Mouse (Mus musculus): ENCODE measurements around the gene Ces2f. TPM values are rescaled to one million over a fixed set of nuclear protein-coding genes. Genes with fewer than 3 reads are reported as not detected.
"Not testable (repeated sequence)": the region's sequence is repeated elsewhere in the genome, so short reads cannot be mapped to it uniquely, and the experiment has no call there.

Ces2f gene
- not detected in 2 replicates for total RNA-seq (2015)
- not detected in 2 replicates for total RNA-seq (2017)

DNA sequence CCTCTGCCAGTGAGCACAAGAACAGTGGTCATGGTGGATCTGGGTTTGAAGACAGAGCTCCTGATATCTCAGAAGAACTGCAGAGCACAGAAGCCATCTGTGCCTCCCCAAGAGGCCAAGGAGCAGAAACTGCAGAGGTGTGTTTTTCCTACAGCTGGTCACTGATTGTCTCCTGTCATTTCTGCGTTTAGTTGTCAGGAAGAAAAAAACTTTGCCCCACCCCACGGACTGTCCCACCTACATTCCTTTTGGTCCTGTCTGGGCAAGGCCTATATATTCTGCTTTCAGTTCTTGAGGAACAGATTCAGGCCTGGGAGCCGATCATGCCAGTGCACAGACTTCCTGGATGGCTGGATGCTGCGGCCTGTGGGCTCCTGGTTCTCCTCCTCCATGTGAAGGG is at the start of gene Ces2f:
TSS of gene Ces2f (plus strand) at position 301 of the 400 bp plus-strand sequence.
- ATAC-seq (ENCODE audit: poor library complexity, severe bottlenecking): no peak

DNA sequence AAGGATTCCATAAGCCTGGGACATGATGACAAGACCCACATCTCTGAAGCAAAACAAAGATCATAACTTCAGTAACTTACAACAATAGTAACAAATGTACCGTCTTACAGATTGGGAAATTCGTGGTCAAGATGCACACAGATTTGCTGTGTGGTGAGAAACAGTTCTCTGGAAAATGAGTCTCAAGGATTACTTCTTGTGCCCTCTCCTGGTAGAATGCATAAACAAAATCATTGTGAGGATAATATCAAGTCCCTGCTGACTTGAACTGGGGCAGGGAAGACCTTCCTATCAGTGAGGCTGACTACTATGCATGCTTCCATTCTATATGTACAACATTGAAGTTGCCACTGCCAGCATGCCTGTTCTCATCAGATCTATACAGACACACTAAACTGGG is 45.4 kb upstream of the Ces2f start:
- ATAC-seq (ENCODE audit: poor library complexity, severe bottlenecking): no peak

DNA sequence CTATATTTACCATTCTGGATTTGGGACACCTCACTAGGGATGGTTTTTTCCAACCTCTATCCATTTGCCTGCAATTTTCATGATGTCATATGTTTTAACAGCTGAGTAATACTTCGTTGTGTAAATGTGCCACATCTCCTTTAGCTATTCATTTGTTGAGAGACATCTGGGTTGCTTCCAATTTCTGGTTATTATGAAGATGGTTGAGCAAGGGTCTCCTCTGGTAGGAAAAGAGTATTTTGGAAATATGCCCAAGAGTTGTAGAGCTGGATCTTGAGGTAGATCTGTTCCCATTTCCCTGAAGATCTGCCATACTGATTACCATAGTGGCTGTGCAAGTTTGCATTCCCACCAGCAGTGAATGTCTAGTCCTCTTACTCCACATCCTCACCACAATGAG is 40.0 kb upstream of the Ces2f start:
- no peak for ATAC-seq (ENCODE audit: poor library complexity, severe bottlenecking)

DNA sequence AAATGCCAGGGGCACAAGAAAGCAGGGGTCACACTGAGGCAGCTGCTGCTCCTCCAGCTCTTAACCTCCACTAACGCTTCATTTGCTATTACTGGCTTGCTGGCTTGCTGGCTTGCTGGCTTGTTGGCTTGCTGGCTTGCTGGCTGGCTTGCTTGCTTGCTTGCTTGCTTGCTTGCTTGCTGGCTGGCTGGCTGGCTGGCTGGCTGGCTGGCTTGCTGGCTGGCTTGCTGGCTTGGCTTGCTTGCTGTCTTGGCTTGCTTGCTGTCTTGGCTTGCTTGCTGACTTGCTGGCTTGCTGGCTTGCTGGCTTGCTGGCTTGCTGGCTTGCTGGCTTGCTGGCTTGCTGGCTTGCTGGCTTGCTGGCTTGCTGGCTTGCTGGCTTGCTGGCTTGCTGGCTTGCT is 38.1 kb upstream of the Ces2f start:
- not testable (repeated sequence) for ATAC-seq (ENCODE audit: poor library complexity, severe bottlenecking)

DNA sequence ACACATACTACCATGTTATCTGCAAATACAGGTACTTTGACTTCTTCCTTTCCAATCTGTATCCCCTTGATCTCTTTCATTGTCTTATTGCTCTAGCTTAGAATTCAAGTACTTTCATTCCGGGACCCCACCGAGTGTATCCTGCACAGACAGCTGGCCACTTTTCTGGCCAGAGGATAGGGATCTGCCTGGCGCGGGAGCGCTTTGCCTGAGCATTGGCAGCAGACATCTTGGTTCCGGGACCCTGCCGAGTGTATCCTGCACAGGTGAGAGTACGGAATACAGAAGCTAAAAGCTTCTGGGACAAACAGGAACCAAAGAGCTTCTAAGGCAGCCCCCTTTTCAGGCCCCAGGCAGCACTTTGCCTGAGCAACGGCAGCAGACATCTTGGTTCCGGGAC is 37.5 kb upstream of the Ces2f start:
- not testable (repeated sequence) for ATAC-seq (ENCODE audit: poor library complexity, severe bottlenecking)

DNA sequence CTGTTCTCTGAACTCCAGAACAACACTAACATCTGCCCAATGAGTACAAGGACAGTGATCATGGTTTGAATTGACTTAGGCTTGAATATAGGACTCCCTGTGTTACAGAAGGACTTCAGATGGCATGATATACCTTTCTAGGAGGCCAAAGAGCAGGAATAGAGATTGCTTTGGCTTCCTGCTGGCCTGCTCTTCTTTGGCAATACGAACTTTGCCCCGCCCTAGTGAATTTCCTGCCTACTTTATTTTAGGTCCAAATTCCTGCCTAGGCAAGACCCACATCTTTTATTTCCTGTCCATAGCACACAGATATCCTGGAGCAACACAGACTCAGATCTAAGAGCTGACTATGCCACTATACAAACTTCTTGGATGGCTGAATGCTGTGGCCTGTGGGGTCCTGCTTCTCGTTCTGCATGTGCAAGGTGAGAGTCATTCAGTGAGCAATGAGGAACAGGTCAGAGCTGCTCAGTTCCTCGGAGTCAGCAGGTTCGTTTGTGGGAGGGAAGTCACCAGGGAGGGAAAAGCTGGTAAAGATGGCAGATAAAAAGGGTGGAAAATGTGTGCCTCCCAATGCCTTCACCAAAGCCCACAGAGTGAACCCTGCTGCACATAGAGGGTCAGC is 21.1 kb upstream of the Ces2f start, which contains the start of gene Ces2e:
TSS of gene Ces2e (plus strand) at position 289 of the 625 bp plus-strand sequence.
- ATAC-seq (ENCODE audit: poor library complexity, severe bottlenecking): peak; percentile 18; the same call in 1 of the 2 replicates

DNA sequence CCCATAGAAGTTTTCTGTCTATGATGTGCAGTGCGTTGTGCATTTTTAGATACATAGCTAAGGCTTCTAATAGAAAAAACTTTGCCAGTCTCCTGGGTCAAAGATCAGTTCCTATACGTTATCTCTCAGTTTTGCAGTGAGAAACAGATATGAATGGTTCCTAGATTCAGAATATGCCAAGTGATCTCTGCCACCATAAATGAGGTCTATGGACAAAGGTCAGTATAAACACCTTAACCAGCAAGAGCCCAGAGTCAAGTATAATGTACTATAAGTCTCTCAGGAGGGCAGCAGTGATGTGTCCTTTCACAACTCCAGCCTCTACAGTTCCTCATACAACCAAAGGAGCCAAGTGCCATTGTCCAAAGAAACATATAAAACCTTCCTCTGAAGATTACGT is 19.9 kb upstream of the Ces2f start:
- ATAC-seq (ENCODE audit: poor library complexity, severe bottlenecking): no peak

DNA sequence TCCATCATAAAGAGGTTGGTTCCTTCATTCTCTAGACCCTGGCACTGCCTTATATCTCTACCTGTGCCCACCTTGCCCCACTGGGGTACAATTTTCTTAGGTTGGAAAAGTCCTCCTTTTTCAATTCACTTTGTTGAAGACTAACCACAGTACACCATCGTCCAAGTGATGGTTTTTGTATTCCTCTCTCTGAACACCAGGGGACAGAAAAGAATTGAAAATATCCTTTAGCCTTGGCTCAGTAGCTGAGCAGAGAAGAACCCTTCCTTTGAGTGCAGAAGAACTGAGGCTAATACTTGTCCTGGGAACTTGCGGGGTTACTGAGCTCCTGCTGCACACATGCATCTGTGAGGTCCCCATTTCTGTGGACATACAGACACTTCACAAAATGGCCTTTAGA is 2.5 kb upstream of the Ces2f start:
- ATAC-seq (ENCODE audit: poor library complexity, severe bottlenecking): no peak

DNA sequence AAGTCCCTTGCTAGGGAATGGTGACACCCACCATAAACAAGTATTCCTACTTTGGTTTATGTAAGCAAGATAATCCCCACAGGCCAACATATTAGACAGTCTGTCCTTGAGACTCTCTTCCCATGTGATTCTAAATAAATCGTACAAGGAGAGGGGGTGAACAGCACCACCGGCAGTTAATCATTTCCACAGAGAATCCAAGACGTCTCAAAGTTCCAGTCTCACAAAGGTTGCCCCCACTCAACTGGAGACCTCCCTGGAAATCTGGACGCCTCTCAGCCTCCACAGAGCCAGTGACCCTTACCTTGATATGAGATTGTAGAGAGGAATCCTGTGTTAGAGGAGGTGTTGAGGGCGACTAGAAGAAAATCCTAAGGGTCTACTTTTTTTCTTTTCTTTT is 1.9 kb downstream of the Ces2f start:
- no peak for ATAC-seq (ENCODE audit: poor library complexity, severe bottlenecking)

DNA sequence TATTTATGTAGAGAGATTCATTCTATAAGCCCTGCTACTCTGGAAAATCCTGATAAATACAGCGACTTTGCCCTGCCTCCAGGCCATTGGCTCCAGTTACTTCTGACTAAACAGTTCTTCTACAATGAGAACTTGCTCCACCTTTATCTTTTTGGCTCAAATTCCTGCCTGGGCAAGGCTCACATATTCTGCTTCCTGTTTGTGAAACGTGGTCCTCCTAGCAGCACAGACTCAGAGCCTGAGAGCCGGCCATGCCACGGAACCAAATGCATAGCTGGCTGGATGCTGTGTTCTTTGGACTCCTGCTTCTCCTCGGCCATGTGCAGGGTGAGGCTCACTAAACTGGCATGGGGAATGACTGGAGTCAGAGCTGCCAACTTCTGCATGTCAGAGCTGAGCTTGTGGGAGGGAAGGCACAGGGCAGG is 14.4 kb downstream of the Ces2f start, which contains the start of gene Ces2g:
TSS of gene Ces2g (plus strand) at position 182 of the 425 bp plus-strand sequence.
- peak; percentile 38; the same call in 1 of the 2 replicates for ATAC-seq (ENCODE audit: poor library complexity, severe bottlenecking)

DNA sequence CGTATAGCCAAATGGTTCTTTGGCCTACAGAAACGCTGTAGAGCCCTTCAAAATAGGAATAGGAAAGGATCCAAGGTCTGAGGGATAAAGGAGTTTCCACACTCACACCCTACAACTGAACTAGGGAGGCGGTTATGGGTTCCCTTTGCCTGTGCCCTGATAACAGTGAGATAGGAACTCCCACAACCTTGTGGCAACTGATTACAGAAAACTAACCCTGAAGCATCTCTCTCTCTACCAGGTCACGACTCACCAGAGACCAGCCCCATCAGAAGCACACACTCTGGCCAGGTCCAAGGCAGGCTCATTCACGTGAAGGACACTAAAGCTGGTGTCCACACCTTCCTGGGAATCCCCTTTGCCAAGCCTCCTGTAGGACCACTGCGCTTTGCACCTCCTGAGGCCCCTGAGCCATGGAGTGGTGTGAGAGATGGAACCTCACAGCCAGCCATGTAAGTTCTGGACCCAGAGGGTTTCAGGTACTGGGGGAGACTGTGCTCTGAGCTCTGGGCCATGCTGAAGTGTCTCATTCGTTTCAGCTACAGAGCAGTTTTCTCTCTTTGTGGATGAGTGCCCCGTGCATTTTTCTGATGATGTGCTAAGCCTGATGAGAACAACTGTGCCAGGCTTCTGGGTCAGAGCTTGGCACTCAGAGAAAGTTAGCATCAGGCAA is 15.2 kb downstream of the Ces2f start:
- peak; percentile 33; the same call in 1 of the 2 replicates for ATAC-seq (ENCODE audit: poor library complexity, severe bottlenecking)

DNA sequence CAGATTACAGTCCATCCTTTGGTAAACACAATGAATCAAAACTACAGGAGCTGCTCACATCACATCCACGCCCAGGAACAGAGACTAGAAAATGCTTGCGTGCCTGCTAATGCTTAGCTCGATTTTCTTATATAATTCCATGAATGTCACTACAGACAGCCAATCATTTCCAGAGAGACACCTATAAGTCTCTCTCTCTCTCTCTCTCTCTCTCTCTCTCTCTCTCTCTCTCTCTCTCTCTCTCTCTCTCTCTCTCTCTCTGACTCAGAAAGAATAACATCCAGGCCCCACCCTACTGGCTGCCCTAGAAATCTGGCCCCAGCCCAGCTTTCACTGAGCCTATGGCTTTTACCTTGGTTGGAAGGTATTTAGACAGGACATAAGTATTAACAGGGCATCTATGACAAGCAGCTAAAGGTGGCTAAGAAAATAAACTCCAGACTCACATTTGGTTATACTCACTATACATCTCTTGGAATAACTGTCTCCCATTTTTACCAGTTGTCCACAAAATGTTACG is 16.3 kb downstream of the Ces2f start:
- ATAC-seq (ENCODE audit: poor library complexity, severe bottlenecking): no peak

DNA sequence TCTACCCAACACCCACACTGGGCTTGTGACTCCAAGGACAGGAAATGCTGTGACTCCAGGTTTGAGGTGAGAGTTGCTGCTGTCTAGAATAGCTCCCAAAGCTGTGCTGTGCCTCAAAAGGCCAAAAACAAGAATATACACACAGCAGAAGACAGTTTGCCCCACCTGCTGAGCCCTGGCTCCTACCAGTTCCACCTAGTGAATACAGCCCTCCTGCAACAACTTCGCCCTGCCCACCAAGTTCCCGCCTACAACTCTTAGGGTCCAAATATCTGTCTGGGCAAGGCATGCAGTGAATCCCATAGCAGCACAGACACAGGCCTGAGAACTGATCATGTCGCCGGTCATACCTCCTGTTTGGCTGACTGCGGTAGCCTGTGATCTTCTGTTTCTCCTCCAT is 37.0 kb downstream of the Ces2f start:
- no peak for ATAC-seq (ENCODE audit: poor library complexity, severe bottlenecking)

DNA sequence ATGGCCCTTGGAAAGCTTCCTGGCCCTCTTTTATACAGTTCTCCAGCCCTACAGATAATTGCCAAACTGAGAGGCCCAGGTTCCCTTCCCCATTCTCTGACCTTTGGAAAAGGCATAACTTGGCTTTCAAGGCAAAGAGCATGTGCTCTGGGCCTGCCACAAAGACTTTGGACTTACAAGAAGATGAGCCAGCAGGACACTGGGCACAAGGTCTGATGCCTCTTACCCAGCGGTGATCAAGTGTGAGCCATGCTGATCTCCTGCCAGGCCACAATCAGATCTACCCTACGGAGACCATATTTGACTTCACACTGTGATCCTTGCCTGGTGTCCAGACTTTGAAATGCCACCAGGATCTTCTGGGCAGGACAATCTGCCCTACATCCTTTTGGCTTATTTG is 37.8 kb downstream of the Ces2f start:
- no peak for ATAC-seq (ENCODE audit: poor library complexity, severe bottlenecking)

DNA sequence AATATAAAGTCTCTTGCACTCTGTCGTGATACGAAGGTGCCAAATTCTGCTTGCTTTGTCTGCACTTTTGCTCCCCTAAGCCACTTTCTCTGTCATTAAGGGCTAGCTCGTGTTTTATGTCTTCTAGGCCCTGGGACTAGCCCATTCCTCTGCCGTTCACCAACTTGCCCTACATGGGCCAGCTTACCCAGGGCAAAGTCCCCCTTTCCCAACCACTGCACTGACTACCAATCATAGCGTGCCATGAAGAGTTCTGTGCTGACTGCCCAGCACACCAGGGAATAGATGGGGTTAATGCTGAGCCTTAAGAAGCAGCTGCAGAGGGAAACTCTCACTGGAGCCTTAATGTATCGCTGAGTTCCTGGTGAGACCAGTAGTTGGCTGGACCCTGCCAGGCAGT is 51.0 kb downstream of the Ces2f start:
- no peak for ATAC-seq (ENCODE audit: poor library complexity, severe bottlenecking)

DNA sequence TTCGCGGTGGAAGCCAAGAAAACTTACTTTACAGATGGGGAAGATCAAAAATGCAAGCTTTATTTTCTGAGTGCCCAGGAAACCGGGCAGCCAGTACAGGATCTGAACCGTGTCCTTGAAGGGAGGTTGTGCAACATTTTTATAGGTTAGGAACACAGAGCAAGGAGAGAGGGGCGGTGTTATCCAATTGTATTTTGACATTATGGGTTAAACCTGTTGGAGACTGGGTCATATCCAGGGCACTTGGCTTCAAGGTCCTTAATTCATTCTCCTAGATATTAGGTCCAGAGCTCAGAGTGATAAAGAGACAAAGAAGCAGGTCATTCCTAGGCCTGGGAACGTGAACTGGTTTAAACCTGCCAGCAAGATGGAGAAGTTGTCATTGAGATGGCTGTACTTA is 52.0 kb downstream of the Ces2f start:
- ATAC-seq (ENCODE audit: poor library complexity, severe bottlenecking): no peak

DNA sequence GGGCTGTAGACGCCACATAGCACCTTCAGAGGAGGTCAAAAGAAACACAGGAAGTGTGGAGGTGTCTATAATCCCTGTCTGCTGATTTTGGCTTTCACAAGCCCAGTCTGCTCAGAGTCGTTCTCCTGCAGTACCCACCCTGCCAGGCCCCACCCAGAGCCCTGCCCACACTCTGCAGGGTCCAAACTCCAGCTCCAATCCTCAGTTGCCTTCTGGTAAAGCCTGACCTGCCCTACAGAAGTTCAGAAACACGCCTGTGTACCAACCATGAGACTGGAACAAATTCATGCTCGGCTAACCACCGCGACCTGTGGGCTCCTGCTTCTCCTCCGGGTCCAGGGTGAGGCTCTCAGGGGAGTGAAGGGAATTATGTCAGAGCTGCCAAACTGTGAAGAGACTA is 53.4 kb downstream of the Ces2f start, which contains the start of gene Ces2h:
TSS of gene Ces2h (plus strand) at position 268 of the 400 bp plus-strand sequence.
- ATAC-seq (ENCODE audit: poor library complexity, severe bottlenecking): no peak

Other genes with a start within 250 kb of the Ces2f start
- not detected in 2 replicates for gene Ces2a, start 213.4 kb upstream of the Ces2f start, total RNA-seq (2015)
- not detected in 2 replicates for gene Ces2a, start 213.4 kb upstream of the Ces2f start, total RNA-seq (2017)
- gene Ces2b, start 115.8 kb upstream of the Ces2f start, total RNA-seq (2015): not detected in 2 replicates
- gene Ces2b, start 115.8 kb upstream of the Ces2f start, total RNA-seq (2017): not detected in 2 replicates
- not detected in 2 replicates for gene Ces2c, start 100.3 kb upstream of the Ces2f start, total RNA-seq (2015)
- not detected in 2 replicates for gene Ces2c, start 100.3 kb upstream of the Ces2f start, total RNA-seq (2017)
- not detected in 2 replicates for gene Ces2e, start 21.1 kb upstream of the Ces2f start, total RNA-seq (2015)
- not detected in 2 replicates for gene Ces2e, start 21.1 kb upstream of the Ces2f start, total RNA-seq (2017)
- 2.8 and 5.9 TPM in 2 replicates for gene Ces2g, start 14.4 kb downstream of the Ces2f start, total RNA-seq (2015)
- 1.2 and 1.7 TPM in 2 replicates for gene Ces2g, start 14.4 kb downstream of the Ces2f start, total RNA-seq (2017)
- not detected in 2 replicates for gene Ces2h, start 53.5 kb downstream of the Ces2f start, total RNA-seq (2015)
- not detected in 2 replicates for gene Ces2h, start 53.5 kb downstream of the Ces2f start, total RNA-seq (2017)
- gene Ces3a, start 101.2 kb downstream of the Ces2f start, total RNA-seq (2015): not detected in 2 replicates
- gene Ces3a, start 101.2 kb downstream of the Ces2f start, total RNA-seq (2017): not detected in 2 replicates
- gene Ces3b, start 136.4 kb downstream of the Ces2f start, total RNA-seq (2015): not detected in 2 replicates
- gene Ces3b, start 136.4 kb downstream of the Ces2f start, total RNA-seq (2017): not detected in 2 replicates
- gene Ces4a, start 184.4 kb downstream of the Ces2f start, total RNA-seq (2015): not detected in 2 replicates
- not detected in 2 replicates for gene Ces4a, start 184.4 kb downstream of the Ces2f start, total RNA-seq (2017)
- 178 and 200 TPM in 2 replicates for gene Cbfb, start 223.3 kb downstream of the Ces2f start, total RNA-seq (2015)
- gene Cbfb, start 223.3 kb downstream of the Ces2f start, total RNA-seq (2017): 204 and 207 TPM in 2 replicates